Mouse (Mus musculus) frontal cortex, postnatal 14 days (tissue): ENCODE measurements around the gene Rpl31.

Source experiments
- DNase-seq, 2 experiments: peaks; one replicate each; pipeline ENCODE4 v3.0.0; 2022; ENCODE audit warnings: low spot score in 2 of 2

The Rpl31 gene

GRCm38 (mm10) chr1:39367601-39368266, at the start of gene Rpl31:
Gene Rpl31 (plus strand): TSS chr1:39367842.
- DNase-seq = peak; percentile 96 to 99

- DNase-seq = no peak
Observed at GRCm38 (mm10) chr1:39317935-39318334, 49.7 kb upstream of the Rpl31 start.

- no peak for DNase-seq
Observed at GRCm38 (mm10) chr1:39318870-39319269, 48.8 kb upstream of the Rpl31 start.

GRCm38 (mm10) chr1:39321954-39322353, 45.7 kb upstream of the Rpl31 start:
- DNase-seq = no peak

- no peak for DNase-seq
Observed at GRCm38 (mm10) chr1:39325228-39325627, 42.4 kb upstream of the Rpl31 start.

- no peak for DNase-seq
Observed at GRCm38 (mm10) chr1:39327546-39327945, 40.1 kb upstream of the Rpl31 start.

GRCm38 (mm10) chr1:39330857-39331594, 36.6 kb upstream of the Rpl31 start:
- no peak for DNase-seq

GRCm38 (mm10) chr1:39332456-39332855, 35.2 kb upstream of the Rpl31 start:
- DNase-seq = no peak

- no peak for DNase-seq
Observed at GRCm38 (mm10) chr1:39335561-39336196, 32.0 kb upstream of the Rpl31 start.

- no peak for DNase-seq
Observed at GRCm38 (mm10) chr1:39336788-39337187, 30.9 kb upstream of the Rpl31 start.

- no peak for DNase-seq
Observed at GRCm38 (mm10) chr1:39338831-39339230, 28.8 kb upstream of the Rpl31 start.

- no peak for DNase-seq
Observed at GRCm38 (mm10) chr1:39339455-39339854, 28.2 kb upstream of the Rpl31 start.

GRCm38 (mm10) chr1:39340156-39340555, 27.5 kb upstream of the Rpl31 start:
- DNase-seq = no peak

- DNase-seq = no peak
Observed at GRCm38 (mm10) chr1:39340647-39341046, 27.0 kb upstream of the Rpl31 start.

GRCm38 (mm10) chr1:39341807-39342206, 25.8 kb upstream of the Rpl31 start:
- no peak for DNase-seq

GRCm38 (mm10) chr1:39343242-39343641, 24.4 kb upstream of the Rpl31 start:
- no peak for DNase-seq

- no peak for DNase-seq
Observed at GRCm38 (mm10) chr1:39344981-39345600, 22.6 kb upstream of the Rpl31 start.

- no peak for DNase-seq
Observed at GRCm38 (mm10) chr1:39349001-39349400, 18.6 kb upstream of the Rpl31 start.

- no peak for DNase-seq
Observed at GRCm38 (mm10) chr1:39349427-39349826, 18.2 kb upstream of the Rpl31 start.

- no peak for DNase-seq
Observed at GRCm38 (mm10) chr1:39361754-39362514, 5.7 kb upstream of the Rpl31 start.

- no peak for DNase-seq
Observed at GRCm38 (mm10) chr1:39362515-39362893, 5.1 kb upstream of the Rpl31 start.

GRCm38 (mm10) chr1:39365562-39365961, 2.1 kb upstream of the Rpl31 start:
- no peak for DNase-seq
